Mouse (Mus musculus): Measurements from ENCODE around the gene Rgs16.

The Rgs16 gene

DNA sequence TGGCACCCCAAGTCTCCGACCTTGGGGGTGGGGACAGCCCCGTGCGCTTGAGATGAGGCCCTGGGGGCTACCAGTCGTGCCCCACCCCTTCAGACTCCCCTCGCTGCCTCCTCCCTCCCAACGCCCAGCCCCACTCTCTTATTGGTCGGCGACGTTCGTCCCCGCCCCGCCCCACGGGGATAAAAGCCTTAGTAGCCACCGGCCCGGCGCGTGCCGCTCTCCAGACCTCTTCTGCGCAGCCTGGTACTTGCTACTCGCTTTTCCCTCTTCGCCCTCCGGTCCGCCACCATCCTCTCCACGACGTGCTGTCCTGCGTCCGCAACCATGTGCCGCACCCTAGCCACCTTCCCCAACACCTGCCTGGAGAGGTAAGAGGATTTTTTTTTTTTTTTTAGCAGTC lies at the start of gene Rgs16:
Rgs16 (plus strand) TSS at position 205 of the 400 bp plus-strand sequence.
- DNase-seq: peak; percentile 89 to 92

DNA sequence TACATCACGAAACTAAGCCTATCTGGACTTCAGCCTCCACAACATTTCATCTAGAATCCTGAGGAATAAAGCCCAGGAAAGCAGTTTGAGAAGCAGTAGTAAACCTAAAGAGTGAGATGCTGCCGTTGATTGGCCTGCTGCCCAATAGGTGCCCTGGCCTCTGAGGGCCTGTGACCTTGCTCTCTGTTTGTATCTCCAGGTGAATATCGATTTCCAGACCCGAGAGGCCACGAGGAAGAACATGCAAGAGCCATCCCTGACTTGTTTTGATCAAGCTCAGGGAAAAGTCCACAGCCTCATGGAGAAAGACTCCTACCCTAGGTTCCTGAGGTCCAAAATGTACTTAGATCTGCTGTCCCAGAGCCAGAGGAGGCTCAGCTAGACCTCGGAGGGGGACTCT lies 47.6 kb upstream of the Rgs16 start:
- no peak for DNase-seq

DNA sequence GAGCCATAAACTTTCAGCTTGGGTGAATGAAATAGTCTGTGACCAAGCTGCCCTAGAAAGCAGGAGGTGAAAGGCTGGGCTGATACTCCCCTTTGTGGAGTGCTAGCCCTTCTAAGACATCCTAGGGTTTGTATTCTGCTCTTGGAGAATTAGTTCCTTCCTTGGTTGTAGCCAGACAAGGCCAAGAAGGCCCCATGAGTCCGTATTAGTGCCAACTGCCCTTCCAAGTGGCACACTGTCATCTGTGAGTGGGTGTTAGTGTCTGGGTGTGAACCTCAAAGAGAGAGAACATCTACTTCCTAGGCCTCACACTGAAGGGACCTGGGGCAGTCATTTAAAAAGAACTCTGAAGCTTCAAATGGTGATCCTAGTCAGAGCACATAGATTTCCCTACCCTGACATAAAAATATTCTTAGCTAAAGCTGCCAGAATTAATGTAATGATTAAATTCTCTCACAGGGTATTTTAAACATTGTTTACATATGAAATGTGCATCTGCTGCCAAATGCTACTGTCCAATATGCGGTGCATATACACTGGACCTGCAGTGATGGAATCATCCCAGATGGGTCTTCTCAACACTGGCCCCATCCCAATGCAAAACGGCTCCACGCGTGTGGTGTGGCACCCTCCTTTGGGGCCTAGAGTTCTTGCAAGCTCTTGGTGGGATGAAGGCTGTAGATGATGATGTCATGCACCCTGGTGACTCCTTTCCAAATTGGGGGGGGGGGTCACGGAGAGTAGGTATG lies 45.6 kb upstream of the Rgs16 start:
- no peak for DNase-seq

DNA sequence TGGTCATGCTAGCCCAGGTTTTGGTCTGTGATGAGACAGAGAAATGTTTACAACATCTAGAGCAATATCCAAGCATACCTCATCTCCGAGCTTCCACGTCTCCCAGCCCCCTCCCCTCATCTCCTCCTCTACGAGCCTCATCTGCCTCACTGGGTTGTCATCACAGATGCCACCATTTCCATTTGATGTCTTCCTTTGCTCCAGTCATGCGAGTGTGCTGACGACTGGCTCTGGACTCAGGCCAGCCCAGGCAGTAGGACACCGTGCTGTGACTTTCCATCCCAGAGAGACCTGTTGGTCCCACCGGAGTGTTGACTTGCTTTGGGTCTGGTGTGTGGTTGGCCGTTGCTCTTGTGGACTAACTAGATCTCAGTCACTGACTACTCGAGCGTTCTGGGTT lies 44.8 kb upstream of the Rgs16 start:
- DNase-seq: no peak

DNA sequence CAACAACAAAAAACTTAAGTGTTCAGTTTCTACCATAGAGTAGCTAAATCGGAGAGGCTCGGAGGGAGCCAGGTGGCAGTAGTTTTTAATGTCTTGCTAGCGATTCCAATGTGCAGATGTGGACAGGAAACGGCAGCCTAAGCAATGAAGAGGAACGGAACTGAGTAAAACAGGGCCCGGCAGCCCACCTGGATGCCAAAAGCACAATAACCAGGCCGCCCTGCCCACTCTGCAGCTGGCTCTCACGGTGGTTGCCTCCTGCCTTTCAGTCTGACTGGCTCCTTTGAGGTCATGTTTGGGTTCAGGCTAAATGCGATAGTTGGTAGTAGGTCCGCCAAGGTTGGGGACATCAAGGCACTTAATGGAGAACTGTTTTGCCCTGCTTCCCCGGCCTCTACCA lies 44.1 kb upstream of the Rgs16 start:
- DNase-seq: no peak

DNA sequence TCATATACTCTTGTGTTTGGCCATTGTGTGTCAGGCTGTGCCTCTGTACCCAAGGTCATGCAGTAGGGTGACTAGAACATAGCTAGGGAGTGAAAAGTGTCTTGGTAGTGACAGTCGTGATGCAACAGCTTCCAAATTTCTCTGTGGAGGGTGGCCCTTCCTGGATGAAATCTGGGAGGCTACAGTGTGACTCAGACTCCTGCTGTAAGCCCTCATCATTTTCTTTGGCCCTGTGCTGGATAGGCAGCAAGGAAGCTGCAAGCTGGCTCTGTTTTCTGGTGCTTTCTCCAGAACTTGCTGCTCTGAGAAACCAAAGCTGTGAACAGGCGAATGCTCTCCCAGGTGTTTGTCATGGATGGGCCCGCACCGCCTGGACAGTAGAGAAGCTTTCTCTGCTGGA lies 43.6 kb upstream of the Rgs16 start:
- DNase-seq: no peak

DNA sequence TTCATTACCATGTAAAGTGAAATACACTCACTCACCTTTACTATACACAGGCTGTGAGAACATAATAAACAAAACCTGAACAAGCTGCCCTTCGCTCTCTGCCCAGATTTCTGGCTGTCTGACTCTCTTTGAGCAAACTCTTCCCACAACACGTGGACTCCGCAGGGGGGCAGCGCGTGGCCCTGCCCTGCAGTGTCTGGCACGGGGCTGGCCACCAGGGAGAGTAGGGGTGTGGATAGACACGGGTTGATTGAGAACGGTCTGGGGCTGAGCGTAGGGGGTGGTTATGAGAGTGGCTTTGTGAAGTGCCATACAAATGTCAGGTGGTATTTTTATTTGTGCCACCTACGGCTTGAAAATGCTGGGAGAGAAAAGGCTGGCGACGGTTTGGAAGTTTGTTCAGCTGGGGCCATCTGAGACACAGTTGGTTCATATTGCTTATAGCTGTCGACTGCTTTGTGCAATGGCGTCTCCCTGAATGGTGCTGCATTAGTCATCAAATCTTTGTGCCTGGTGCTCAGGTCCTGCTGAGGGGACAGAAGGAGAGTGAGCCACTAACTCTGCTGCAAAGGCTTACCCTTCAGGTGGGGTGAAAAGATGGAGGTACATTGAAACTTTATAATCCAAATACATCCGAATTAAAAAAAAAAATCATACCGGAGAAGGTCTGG lies 42.4 kb upstream of the Rgs16 start:
- DNase-seq: peak in 1 of 2 experiments; percentile 9

DNA sequence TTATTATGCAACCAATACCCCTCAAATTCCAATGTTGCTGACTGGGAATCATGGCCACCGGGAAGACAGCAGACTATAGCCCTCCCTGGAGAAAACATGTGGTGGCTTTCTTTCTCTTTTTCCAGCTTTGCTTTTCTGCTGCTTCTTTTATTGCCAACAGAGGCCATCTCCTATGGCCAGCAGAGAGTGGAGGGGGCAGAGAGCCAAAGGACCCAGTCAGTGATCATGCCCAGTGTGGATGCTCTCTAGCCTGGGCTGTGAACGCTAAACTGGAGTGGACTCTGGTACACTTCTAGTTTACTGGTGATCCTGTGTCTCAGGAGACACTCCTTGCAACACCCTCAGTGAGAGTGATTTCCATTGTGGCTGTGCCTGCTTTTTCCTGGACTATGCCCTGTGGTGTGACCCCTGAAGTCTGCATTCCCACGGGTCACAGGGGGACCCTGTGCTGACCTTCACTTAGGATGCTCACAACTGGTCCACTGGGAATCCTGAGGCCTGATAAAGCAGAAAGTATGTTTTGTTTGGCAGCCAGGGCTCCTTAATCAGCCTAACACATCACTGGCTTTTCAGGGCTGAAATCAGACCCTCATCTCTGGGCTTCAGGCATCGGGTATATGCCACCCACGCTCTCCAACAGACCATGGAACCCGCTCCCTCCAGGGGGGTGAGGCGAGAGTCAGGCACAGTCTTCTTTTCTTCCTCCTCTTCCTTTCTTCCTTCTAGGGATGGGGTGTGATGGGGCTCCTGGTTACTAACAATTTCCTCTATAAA lies 41.7 kb upstream of the Rgs16 start:
- peak; percentile 15 to 46 for DNase-seq

DNA sequence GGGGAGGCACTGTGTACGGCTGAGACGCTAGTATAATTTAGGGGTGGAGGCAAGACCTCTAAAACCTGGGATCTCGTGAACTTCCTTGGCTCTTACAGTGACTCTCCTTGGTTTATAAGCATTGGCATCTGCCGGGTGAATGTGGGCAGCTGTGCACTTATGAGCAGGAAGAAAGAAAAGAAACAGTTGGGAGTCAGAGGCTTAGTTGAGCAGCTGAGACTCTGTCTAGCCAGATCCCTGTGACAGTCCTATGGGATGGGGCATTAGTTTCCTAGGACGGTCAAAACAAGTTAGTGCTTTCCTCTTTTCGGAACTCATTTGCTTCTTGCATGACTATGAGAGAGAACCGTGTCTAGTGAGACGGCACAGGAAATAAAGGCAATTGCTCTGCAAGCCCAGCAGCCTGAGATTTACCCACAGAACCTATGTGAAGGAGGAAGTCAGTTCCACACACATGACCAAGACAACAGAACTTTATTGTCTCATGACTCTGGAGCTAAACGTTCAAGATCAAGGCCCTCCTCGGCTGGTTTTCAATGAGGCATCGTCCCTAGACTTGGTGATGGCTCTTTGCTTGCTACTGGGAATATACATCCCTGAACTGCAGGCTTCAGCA lies 39.6 kb upstream of the Rgs16 start:
- no peak for DNase-seq

DNA sequence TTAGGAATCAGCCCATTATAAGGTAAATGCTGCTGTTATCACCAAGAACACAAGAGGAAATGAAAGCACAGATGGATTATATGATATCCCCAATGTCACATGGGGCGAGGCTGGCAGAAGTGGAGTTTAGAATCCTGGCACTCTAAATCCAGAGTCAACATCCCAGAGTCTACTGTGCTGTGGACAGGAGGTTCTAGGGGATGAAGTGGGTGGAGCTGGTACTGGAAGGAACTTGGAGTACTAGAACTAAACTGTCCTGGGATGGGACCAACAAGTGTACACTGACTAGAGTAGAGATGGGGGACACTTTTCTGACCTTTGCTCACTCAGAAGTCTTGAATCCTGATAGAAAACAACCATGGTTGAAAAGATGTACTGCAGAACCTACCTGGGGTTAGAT lies 38.7 kb upstream of the Rgs16 start:
- DNase-seq: no peak

DNA sequence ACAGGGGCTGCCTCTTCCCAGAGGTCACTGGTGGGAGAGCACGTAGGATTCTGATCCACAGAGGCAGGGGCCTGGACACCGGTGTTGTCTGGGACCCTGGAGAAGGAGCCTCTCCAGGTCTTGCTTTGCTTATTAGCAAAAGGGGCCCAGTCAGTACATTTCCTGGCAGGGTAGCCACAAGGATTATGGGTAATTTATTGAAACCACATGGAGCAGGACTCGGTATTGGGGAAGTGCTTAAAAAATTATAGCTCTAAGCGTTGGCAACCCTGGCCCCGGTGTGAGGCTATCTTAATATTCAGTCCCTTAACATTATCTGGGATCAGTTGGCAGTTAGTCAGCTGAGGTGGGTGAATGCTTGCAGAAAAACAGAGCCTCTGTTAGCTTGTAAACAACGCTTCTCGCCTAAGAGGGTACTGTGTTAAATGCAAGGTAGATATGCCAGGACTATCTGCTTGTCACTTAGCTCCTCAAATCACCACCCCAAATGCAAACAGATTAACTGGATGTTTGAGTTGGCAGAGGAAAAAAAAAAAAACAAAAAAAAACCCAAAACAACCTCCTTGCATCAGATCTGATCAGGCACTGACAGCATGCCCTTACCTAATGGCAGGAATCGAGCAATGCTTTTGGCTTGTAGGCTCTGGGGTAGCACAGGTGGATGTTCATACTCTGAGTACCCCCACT lies 37.8 kb upstream of the Rgs16 start:
- DNase-seq: no peak

DNA sequence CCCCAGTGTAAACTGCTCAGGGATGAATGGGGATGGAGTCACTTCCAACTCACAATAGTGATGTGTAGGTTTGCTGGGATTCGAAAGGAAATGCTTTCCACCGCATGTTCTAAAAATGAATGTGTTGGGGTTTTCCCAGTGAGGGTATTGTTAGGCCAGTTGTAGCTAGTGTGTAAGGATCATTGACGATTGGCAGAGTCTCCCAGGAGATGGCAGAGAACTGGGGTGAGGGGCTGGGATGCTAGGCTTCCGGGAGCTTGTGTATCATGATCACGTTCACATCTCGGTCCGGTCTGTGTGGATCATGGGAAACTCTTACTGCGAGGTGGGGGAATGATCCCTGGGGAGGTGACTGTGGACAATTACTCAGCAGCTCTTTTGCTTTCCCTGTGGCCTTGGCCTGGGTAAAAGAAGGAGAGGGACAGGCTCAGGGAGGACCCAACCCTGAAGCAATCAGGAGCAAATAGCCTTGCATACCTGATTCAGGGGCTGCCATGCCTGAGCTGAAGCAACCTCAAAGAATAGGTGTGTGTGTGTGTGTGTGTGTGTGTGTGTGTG lies 37.2 kb upstream of the Rgs16 start:
- no peak for DNase-seq

DNA sequence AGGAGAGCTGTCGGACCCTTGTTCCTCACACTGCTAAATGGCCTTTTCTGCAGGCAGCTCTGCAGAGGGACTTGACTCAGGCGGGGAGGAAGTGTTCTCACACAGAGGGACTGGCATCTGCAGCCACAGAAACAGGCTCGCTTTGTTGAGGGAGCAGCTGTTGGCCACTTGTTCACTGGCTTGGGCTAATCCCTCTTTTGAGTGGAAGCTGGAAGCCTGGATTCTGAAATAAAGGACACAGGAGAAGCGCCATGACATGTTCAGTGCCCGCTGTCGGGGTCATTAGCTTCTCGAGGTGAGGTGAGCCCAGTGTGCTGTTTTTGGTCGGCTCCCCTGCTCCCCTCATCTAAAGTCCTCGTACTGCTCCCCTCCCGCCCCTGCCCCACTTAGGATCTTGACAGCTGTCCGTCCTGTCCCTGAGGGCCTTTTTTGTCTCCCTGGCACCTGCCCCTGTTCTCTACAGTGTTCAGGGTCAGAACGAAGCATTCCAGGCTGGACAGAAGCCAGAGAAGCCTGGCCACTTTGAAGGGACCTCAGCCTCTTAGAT lies 36.6 kb upstream of the Rgs16 start:
- peak in 1 of 2 experiments; percentile 10 for DNase-seq

DNA sequence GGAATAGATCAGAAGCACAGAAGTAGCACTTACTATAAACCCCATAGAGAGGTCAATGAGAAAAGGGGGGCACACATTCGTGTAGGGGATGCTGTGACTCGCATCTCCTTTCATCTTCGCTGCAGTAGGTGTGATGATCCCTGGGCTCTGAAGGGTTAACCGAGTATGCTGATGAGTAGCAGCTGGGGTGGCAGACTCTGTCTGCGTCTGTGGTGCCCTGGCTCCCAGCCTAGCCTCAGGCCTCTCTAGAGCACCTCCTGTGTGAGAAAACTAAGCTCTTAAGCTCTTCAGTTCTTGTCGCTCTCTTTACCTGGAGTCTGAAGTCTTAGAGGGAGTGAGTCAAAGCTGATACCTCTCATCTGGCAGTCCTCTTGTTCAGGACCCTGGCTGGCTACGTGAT lies 36.0 kb upstream of the Rgs16 start:
- DNase-seq: no peak

DNA sequence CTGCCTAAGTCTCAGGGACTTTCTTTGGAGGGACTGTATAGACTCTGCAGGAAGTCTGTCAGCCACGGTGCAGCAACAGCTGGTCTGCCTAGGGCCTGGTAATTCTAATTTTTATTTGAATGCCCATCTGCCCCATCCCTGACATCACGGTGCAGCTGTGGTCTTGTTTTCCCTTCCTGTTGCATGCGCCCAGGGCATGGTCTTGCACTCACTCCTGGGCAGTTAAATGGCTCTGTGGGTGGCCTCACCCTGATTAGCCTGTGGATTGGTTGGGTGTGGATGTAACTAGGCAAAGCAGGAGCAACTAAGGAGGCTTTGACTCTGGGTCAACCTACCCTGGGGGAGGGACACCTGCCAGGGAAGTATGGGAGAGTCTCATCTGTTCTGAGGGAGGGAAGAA lies 35.2 kb upstream of the Rgs16 start:
- no peak for DNase-seq

DNA sequence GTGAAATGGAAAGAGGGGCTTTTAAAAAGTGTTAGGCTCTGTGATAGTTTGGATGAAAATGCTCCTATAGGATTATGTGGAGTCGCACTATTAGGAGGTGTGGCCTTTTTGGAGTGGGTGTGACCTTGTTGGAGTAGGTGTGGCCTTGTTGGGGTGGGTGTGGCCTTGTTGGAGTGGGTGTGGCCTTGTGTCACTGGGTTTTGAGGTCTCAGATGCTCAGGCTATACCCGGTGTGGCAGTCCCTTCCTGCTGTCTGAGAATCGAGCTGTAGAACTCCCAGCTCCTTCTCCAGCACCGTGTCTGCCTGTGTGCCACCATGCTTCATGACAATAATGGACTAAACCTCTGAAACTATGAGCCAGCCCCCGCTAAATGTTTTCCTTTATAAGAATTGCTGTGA lies 31.5 kb upstream of the Rgs16 start:
- DNase-seq: no peak

DNA sequence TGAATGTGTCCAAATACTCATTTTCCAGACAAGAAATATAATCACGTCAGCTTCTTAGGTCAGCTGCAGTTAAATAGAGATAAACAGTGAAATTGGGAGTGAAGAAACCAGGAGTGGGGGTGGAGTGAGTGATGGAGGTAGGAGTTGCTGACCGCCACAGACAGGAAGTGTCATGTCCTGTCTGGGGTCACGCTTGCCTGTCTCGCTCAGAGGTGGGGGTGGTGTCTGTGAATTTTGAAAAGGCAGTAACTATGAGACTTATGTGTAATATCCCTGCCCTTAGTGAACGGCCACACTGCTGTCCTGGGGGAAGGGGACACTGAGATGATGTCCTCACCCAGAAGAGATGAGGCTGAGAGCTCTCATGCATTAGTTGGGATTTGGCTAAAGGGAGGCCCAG lies 30.7 kb upstream of the Rgs16 start:
- no peak for DNase-seq

DNA sequence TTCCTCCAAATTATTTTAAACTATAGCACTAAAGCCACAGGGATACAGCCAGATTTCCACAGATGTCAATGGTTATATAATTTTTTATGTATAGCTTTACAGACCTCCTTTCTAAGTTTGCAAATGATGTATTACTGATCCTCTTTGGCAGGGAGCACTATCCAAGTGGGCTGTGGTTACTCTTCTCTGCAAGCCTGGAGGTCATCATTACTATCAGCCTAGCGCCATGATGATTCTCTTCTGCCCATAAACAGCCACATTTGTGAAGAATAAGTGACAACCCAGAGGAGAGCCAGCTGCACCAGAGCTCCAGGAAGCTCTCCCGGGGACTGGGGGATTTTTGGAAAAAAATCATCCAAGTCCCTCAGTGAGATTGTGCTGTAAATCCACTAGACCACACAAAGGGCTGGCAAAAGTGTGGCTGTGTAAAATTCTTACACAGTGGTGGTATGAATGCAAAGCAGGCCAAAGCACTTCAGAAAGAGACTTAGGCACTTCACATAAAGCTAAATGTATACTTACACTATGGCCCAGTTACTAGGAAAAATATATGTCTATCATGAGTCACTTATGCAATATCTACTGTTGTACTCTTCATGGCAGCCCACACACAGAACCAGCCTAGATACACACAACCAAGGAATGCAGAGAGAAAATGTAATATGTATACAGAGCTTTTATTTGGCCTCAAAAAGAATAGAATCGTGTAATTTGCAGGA lies 28.4 kb upstream of the Rgs16 start:
- DNase-seq: no peak

DNA sequence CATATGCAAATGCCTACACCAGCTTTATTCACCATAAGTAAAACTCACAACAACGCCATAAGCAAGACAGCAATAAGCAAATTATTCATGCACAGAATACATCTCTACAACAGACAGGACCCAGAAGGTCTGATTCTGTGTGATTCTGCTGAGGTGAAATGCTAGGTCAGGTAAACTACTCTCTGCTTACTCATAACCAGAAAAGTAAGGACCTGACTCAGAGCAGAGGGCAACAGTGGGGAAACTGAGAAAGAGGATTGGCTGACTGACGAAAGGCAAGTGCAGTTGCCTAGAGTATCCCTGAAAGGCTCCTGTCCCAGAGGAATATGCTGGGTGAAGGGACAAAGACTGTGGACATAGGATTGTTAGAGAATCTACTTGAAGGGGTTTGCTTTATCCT lies 27.5 kb upstream of the Rgs16 start:
- no peak for DNase-seq

DNA sequence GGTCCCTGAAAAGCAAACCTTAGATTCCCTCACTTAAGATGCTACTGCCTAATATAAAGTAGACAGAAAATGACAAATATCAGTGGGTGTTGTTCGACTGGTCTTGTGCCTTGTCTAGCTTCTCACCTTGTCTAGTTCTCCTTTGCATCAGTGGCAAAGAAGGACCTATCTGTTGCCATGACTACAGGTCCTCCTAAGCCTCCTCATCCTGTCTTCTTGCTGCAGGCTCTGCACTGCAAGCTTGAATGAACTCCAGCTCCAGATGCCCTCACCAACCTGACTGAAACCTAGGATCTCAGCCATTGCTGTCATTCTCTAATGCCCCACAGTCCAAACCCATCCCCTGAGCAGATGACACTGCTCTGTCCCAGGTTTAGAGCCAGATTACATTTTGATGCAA lies 22.2 kb upstream of the Rgs16 start:
- DNase-seq: no peak

DNA sequence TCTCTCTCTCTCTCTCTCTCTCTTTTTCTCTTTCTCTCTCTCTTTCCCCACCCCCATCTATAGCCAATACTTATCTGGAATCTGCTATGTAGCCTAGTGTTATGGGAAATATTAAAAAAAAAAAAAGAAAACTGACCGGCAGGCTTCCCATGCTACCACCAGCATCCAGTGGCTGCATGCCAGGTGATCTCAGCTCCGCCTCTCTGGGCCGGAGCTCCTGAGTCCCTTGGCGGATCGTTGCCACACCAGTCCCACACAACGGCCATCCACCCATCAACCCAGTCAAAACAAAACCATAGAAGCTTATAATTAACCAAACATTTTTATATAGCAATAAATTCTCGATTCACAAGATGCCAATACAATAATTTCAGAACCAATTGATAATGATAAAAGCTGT lies 19.2 kb upstream of the Rgs16 start:
- no peak for DNase-seq
